Mouse (Mus musculus) C2C12 (cell line): ENCODE results near the gene Znhit1. TPM values are rescaled to one million over a fixed set of nuclear protein-coding genes. Genes with fewer than 3 reads are reported as not detected.

Source experiments
- H3K27me3 ChIP-seq: one replicate; pipeline ENCODE4 v1.6.1; 2011; ENCODE audit not compliant: control insufficient read depth, insufficient read depth, insufficient read length
- H3K36me3 ChIP-seq: one replicate; pipeline ENCODE4 v1.6.1; 2011; ENCODE audit not compliant: control insufficient read depth, insufficient read depth
- H3K4me3 ChIP-seq: one replicate; pipeline ENCODE4 v1.5.1; 2011; ENCODE audit warnings: mild to moderate bottlenecking, control low read depth; ENCODE audit not compliant: poor library complexity, insufficient read depth, severe bottlenecking
- H3K79me2 ChIP-seq: one replicate; pipeline ENCODE4 v1.6.1; 2011; ENCODE audit not compliant: control insufficient read depth, insufficient read depth
- H3K79me3 ChIP-seq: one replicate; pipeline ENCODE4 v1.6.1; 2011; ENCODE audit warnings: low read depth, control low read depth
- H3ac ChIP-seq: one replicate; pipeline ENCODE3; 2011; ENCODE audit warnings: low read depth; ENCODE audit not compliant: control insufficient read depth, insufficient read length
- CEBPB ChIP-seq: IDR thresholded peaks from one replicate; pipeline ENCODE4 v1.6.1; 2011; ENCODE audit warnings: low read depth, mild to moderate bottlenecking, control low read depth, moderate library complexity
- CTCF ChIP-seq: IDR thresholded peaks from one replicate; pipeline ENCODE4 v1.5.1; 2011; ENCODE audit not compliant: control insufficient read depth, insufficient read depth, insufficient read length
- FOSL1 ChIP-seq: IDR thresholded peaks from one replicate; pipeline ENCODE4 v1.8.0; 2011; ENCODE audit warnings: mild to moderate bottlenecking, low read length; ENCODE audit not compliant: poor library complexity, insufficient read depth, severe bottlenecking
- MAX ChIP-seq: IDR thresholded peaks from one replicate; pipeline ENCODE4 v1.6.1; 2011; ENCODE audit warnings: mild to moderate bottlenecking, control low read depth
- MYOD1 ChIP-seq: IDR thresholded peaks from one replicate; pipeline ENCODE4 v1.6.1; 2011; ENCODE audit warnings: low read depth; ENCODE audit not compliant: control insufficient read depth, insufficient read length
- MYOG ChIP-seq: IDR thresholded peaks from one replicate; pipeline ENCODE4 v1.6.1; 2011; ENCODE audit not compliant: control insufficient read depth, insufficient read length; ENCODE audit errors: extremely low read depth
- USF1 ChIP-seq: IDR thresholded peaks from one replicate; pipeline ENCODE4 v1.6.1; 2011; ENCODE audit warnings: low read depth, mild to moderate bottlenecking, control low read depth, moderate library complexity
- microRNA-seq: library from miRNA; unstranded; fragments of <30 nt; microRNA quantifications from one replicate; pipeline ENCODE4, GENCODE M21; 2019; ENCODE audit warnings: borderline microRNAs expressed
- polyA plus RNA-seq: library from polyadenylated mRNA; unstranded; fragments of >200 nt; fragmentation: generic; extraction: Trizol; gene quantifications from one replicate; pipeline ENCODE4 v1.2.1, GENCODE M21; 2012; ENCODE audit warnings: missing spikeins

The Znhit1 gene
- polyA plus RNA-seq, 1 experiment, result 101 TPM

DNA sequence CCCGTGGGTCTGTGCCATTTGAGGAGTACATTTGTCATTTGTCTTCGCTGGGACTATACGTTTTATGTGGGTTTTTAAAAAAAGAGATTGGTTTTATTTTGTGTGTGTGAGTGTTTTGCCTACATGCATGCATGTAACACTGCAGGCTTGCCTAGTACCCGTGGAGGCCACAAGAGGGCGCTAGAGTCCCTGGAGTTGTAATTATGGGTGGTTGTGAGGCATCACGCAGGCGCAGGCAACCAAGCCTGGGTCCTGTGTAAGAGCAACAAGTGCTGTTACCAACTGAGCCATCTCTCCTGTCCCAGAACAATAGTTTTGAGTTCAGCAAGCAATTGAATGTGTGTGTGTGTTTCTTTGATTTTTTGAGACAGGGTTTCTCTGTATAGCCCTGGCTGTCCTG, 48.5 kb downstream of the Znhit1 start:
- Histone ChIP-seq H3K4me3 (no peak overlapping the region), H3ac (no peak overlapping the region), H3K79me2 (no peaks in the 10 kb centered on the region), H3K27me3 (no peaks in the 10 kb centered on the region), H3K36me3 (no peaks in the 10 kb centered on the region), H3K79me3 (no peaks in the 10 kb centered on the region)
- TF ChIP-seq CEBPB, result no peak
- TF ChIP-seq MYOD1, result no peak
- no peak for TF ChIP-seq FOSL1
- TF ChIP-seq CTCF, result no peak
- TF ChIP-seq USF1, result no peak
- TF ChIP-seq MYOG, result no peak
- no peak for TF ChIP-seq MAX

DNA sequence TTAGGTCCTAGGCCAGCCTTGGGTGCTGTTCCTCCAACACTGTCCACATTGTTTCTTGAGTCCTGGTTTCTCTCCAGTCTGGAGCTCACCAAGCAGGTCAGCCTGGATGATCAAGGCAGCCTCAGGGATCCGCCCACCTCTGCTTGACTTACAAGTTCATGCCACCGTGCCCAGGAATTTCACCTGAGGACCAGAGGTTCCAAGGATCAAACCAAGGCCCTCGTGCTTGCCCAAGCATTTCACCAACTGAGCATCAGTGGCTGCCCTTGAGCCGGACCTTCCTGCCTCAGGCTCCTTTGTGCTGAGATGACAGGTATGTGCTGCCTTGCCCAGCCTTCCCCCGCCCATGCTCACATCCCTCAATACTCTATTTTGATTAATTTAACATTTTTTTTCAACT, 50.2 kb downstream of the Znhit1 start:
- Histone ChIP-seq H3K79me2 (no peaks in the 10 kb centered on the region), H3K36me3 (no peaks in the 10 kb centered on the region)
- TF ChIP-seq CTCF (no peak), FOSL1 (no peak), USF1 (no peak), MYOG (no peak), MYOD1 (no peak), CEBPB (no peak), MAX (no peak)

GRCm38 (mm10) chr5:136936750-136937149, 51.1 kb downstream of the Znhit1 start:
- TF ChIP-seq FOSL1, result no peak
- no peak for TF ChIP-seq CTCF
- TF ChIP-seq MYOD1, result no peak
- no peak for TF ChIP-seq MAX
- TF ChIP-seq CEBPB, result no peak
- TF ChIP-seq MYOG, result no peak
- TF ChIP-seq USF1, result no peak
- H3K79me2 ChIP-seq, result no peaks in the 10 kb centered on the region
- no peak overlapping the region for H3K4me3 ChIP-seq
- H3K36me3 ChIP-seq, result no peaks in the 10 kb centered on the region
- no peaks in the 10 kb centered on the region for H3K79me3 ChIP-seq
- H3K27me3 ChIP-seq, result no peaks in the 10 kb centered on the region
- no peak overlapping the region for H3ac ChIP-seq

More for the DNA sequence above, 50.2 kb downstream of the Znhit1 start:
- H3K4me3 ChIP-seq, result no peak overlapping the region
- no peaks in the 10 kb centered on the region for H3K27me3 ChIP-seq
- H3ac ChIP-seq, result no peak overlapping the region
- no peaks in the 10 kb centered on the region for H3K79me3 ChIP-seq

DNA sequence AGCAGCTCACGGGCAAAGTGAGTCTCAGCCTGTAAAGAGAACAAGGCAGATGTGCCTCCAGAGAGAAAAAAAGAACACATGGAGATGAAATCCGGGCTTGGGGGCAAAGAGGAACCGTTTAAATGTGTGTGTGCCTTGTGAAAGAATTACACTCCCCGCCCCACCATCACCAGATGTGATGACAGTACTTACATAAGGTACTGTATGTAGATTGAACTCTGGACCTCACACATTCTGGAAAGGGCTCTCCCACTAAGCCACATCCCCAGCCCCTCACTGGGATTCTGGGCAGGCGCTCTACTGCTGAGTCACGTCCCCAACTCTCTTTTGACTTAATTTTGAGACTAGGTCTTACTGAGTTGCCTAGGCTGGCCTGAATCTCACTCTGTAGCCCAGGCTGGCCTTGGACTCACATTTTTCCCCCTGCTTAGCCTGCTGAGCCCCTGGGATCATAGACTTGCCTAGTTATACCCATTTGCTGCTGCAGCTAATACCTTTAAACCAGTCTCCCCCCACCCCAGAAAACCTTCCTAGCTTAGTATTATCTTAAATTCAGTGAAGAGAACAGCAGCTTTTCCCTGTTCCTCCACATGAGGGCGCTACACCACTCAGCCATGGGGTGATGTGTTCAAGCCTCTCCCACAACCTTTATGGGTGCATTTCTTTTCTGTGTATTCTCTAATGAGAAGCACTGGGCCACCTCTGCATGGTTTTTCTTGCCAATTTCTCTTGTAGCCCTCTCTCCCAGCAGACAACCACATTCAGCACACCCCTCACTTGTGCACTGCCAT, 51.7 kb downstream of the Znhit1 start:
- Histone ChIP-seq H3K27me3 (no peaks in the 10 kb centered on the region), H3ac (no peak overlapping the region), H3K79me3 (no peaks in the 10 kb centered on the region), H3K36me3 (no peaks in the 10 kb centered on the region), H3K79me2 (no peaks in the 10 kb centered on the region), H3K4me3 (no peak overlapping the region)
- TF ChIP-seq CEBPB (no peak), CTCF (no peak), MYOD1 (no peak), FOSL1 (no peak)

GRCm38 (mm10) chr5:136933930-136934329, 53.9 kb downstream of the Znhit1 start:
- Histone ChIP-seq H3K79me2 (no peaks in the 10 kb centered on the region), H3K27me3 (no peaks in the 10 kb centered on the region), H3K4me3 (no peak overlapping the region), H3ac (no peak overlapping the region), H3K79me3 (no peaks in the 10 kb centered on the region), H3K36me3 (no peaks in the 10 kb centered on the region)
- TF ChIP-seq USF1 (no peak), MYOG (no peak), CTCF (no peak), MAX (no peak), MYOD1 (no peak), FOSL1 (no peak), CEBPB (no peak)

DNA sequence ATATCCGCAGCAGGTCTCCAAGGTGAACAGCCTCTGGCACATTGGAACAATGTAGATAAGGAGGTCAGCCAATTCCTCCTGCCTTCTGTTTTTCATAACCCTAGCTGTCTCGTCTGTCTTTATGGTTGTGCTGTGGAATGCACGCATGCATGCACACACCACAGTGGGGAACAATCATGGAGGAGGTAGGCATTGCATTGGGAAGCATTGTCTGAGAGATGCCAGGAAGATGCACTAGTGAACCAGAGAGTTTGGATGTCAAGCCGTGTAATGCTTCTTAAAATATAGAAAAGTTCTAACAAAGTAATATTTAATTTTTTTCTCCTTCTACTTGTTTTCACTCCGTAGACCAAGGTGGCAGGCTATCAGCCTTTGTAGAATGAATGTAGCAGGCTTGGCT, 54.9 kb downstream of the Znhit1 start:
- Histone ChIP-seq H3K36me3 (no peaks in the 10 kb centered on the region), H3ac (no peak overlapping the region), H3K27me3 (no peaks in the 10 kb centered on the region), H3K79me3 (no peaks in the 10 kb centered on the region), H3K4me3 (no peak overlapping the region), H3K79me2 (no peaks in the 10 kb centered on the region)
- TF ChIP-seq MYOD1, result no peak
- TF ChIP-seq CTCF, result no peak
- no peak for TF ChIP-seq MYOG
- no peak for TF ChIP-seq CEBPB
- no peak for TF ChIP-seq USF1
- no peak for TF ChIP-seq MAX
- no peak for TF ChIP-seq FOSL1

Small RNA genes within 50 kb of the gene (microRNA-seq; reads per million reads assigned to microRNA genes)
- gene Mir702, result 18.3 reads per million, percentile 63 among the genes with 10 or more reads in this experiment

Other genes with a start within 250 kb of the Znhit1 start
- gene Col26a1, start 104.8 kb downstream of the Znhit1 start, polyA plus RNA-seq, result 0.11 TPM
- 21.6 TPM for gene Ift22, start 79.9 kb downstream of the Znhit1 start, polyA plus RNA-seq
- 311 TPM for gene Fis1, start 34.7 kb downstream of the Znhit1 start, polyA plus RNA-seq
- gene Cldn15, start 21.4 kb downstream of the Znhit1 start, polyA plus RNA-seq, result 5.1 TPM
- gene Plod3, start 1.0 kb downstream of the Znhit1 start, polyA plus RNA-seq, result 140 TPM
- 0.28 TPM for gene Vgf, start 38.4 kb upstream of the Znhit1 start, polyA plus RNA-seq
- gene Ap1s1, start 58.1 kb upstream of the Znhit1 start, polyA plus RNA-seq, result 360 TPM
- 131 TPM for gene Serpine1, start 84.2 kb upstream of the Znhit1 start, polyA plus RNA-seq
- 7.4 TPM for gene Trim56, start 128.2 kb upstream of the Znhit1 start, polyA plus RNA-seq
- gene Muc3, start 161.3 kb upstream of the Znhit1 start, polyA plus RNA-seq, result not detected
- not detected for gene Muc3a, start 224.4 kb upstream of the Znhit1 start, polyA plus RNA-seq